Mouse (Mus musculus) hindbrain, embryonic 15.5 days (tissue): ENCODE data around the gene Pfn3. TPM values are rescaled to one million over a fixed set of nuclear protein-coding genes. Genes with fewer than 3 reads are reported as not detected.
A peak's percentile ranks its signal among the peaks of the same experiment; 100 is the strongest.

Experiments used
- ATAC-seq: fragments of 200-750 bp; cut with Nextera tagmentation; 2 replicates; pipeline ENCODE4 v1.8.0; 2017; ENCODE audit warnings: low read depth, moderate number of reproducible peaks, moderate TSS enrichment; ENCODE audit not compliant: low FRiP score
- H3K27ac ChIP-seq: fragments of 300-500 bp; sonication (generic); replicated peaks from 2 replicates; pipeline ENCODE4 v1.5.1; 2015; ENCODE audit warnings: mild to moderate bottlenecking, inconsistent platforms
- H3K27me3 ChIP-seq: fragments of 300-500 bp; sonication (generic); 2 replicates; pipeline ENCODE4 v1.6.1; 2015; ENCODE audit warnings: control low read depth, inconsistent platforms
- H3K36me3 ChIP-seq: fragments of 300-500 bp; sonication (generic); 2 replicates; pipeline ENCODE4 v1.6.1; 2015; ENCODE audit warnings: control low read depth, inconsistent platforms
- H3K4me1 ChIP-seq: fragments of 300-500 bp; sonication (generic); replicated peaks from 2 replicates; pipeline ENCODE4 v1.6.1; 2015; ENCODE audit warnings: control low read depth, inconsistent platforms
- H3K4me2 ChIP-seq: fragments of 300-500 bp; sonication (generic); 2 replicates; pipeline ENCODE4 v1.6.1; 2015; ENCODE audit warnings: moderate library complexity, mild to moderate bottlenecking, inconsistent platforms
- H3K4me3 ChIP-seq: fragments of 300-500 bp; sonication (generic); 2 replicates; pipeline ENCODE4 v1.5.1; 2015; ENCODE audit warnings: mild to moderate bottlenecking, inconsistent platforms
- H3K9ac ChIP-seq: fragments of 300-500 bp; sonication (generic); 2 replicates; pipeline ENCODE4 v1.6.1; 2015; ENCODE audit warnings: inconsistent platforms
- H3K9me3 ChIP-seq: fragments of 300-500 bp; sonication (generic); 2 replicates; pipeline ENCODE4 v1.6.1; 2016; ENCODE audit warnings: control low read depth, inconsistent platforms
- WGBS: fragments of 180-500 bp; shearing (Covaris S2); methylation state at CpG from one replicate; pipeline ENCODE4 v1.1.7; 2015; 5-methylcytosine and 5-hydroxymethylcytosine counted together
- microRNA-seq: library from miRNA; unstranded; fragments of <30 nt; microRNA quantifications from one replicate; pipeline ENCODE4, GENCODE M21; 2016
- polyA plus RNA-seq: library from polyadenylated mRNA; unstranded; fragments of >200 nt; fragmentation: Nextera tagmentation; extraction: Ambion mirVana; gene quantifications from 2 replicates; pipeline ENCODE4 v1.2.1, GENCODE M21; 2015

Gene Pfn3
- polyA plus RNA-seq, 1 experiment from 2014 or later, result 1.1 TPM

- Histone ChIP-seq H3K4me2 (no peak overlapping the region), H3K4me1 (no peaks in the 10 kb centered on the region), H3K27me3 (peaks cover 47% of the 10 kb centered on the region), H3K9ac (no peak overlapping the region), H3K27ac (no peak overlapping the region), H3K36me3 (no peaks in the 10 kb centered on the region), H3K4me3 (no peak overlapping the region), H3K9me3 (no peaks in the 10 kb centered on the region)
- ATAC-seq, result no peak
- WGBS, result 63% methylated on average over 2 of the region's 2 CpGs
These were observed 39.2 kb downstream of the Pfn3 start for GRCm38 (mm10) chr13:55375877-55376276.

GRCm38 (mm10) chr13:55374206-55374924 lies 40.7 kb downstream of the Pfn3 start:
- no peak overlapping the region for H3K4me3 ChIP-seq
- H3K36me3 ChIP-seq, result no peaks in the 10 kb centered on the region
- H3K9ac ChIP-seq, result no peak overlapping the region
- no peak overlapping the region for H3K27ac ChIP-seq
- 74% methylated on average over 6 of the region's 6 CpGs for WGBS
- no peak overlapping the region for H3K4me2 ChIP-seq
- peaks cover 38% of the 10 kb centered on the region for H3K27me3 ChIP-seq
- no peaks in the 10 kb centered on the region for H3K9me3 ChIP-seq
- ATAC-seq, result no peak
- H3K4me1 ChIP-seq, result no peaks in the 10 kb centered on the region

- peaks cover 17% of the 10 kb centered on the region; the same call in 1 of the 2 replicates for H3K27me3 ChIP-seq
- no peak overlapping the region for H3K4me2 ChIP-seq
- no peak overlapping the region for H3K4me3 ChIP-seq
- no peak overlapping the region for H3K9ac ChIP-seq
- no peaks in the 10 kb centered on the region for H3K4me1 ChIP-seq
- no peak for ATAC-seq
- H3K27ac ChIP-seq, result no peak overlapping the region
- H3K36me3 ChIP-seq, result no peaks in the 10 kb centered on the region
- no peaks in the 10 kb centered on the region for H3K9me3 ChIP-seq
- 47% methylated on average over 5 of the region's 5 CpGs for WGBS
These were observed 43.3 kb downstream of the Pfn3 start for GRCm38 (mm10) chr13:55371740-55372139.

GRCm38 (mm10) chr13:55371007-55371681 lies 43.9 kb downstream of the Pfn3 start:
- Histone ChIP-seq H3K27ac (no peak overlapping the region), H3K4me2 (no peak overlapping the region), H3K36me3 (no peaks in the 10 kb centered on the region), H3K4me1 (no peaks in the 10 kb centered on the region), H3K9me3 (no peaks in the 10 kb centered on the region), H3K9ac (no peak overlapping the region), H3K27me3 (0 out of 2 replicates have a peak, but pooled peaks cover 13% of the 10 kb centered on the region), H3K4me3 (no peak overlapping the region)
- 69% methylated on average over 8 of the region's 8 CpGs for WGBS
- no peak for ATAC-seq

DNA sequence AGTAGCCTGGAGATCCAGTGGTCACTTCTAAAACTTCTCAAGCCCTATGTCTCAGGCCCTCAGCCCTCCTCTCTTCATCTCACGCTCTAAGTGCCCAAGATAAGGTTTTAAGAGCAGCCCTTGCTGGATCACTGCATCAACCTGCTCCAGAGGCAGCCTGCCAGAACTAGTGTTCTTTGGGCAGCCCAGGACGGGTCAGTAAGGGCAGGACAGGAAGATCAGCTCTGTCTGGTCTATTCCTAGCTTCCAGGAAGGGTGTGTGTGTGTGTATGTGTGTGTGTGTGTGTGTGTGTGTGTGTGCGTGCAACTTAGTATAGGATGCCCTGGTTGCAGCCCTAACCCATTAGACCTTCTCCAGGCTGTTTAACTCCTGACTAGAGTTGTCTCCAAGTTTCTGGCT lies 44.8 kb downstream of the Pfn3 start:
- Histone ChIP-seq H3K4me3 (no peak overlapping the region), H3K9ac (no peak overlapping the region), H3K4me1 (no peaks in the 10 kb centered on the region), H3K4me2 (no peak overlapping the region), H3K27me3 (0 out of 2 replicates have a peak, but pooled peaks cover 11% of the 10 kb centered on the region), H3K27ac (no peak overlapping the region), H3K36me3 (no peaks in the 10 kb centered on the region), H3K9me3 (no peaks in the 10 kb centered on the region)
- 0 out of 2 replicates have a peak, but pooled peaks have one; percentile 15 for ATAC-seq
- 67% methylated on average over 3 of the region's 3 CpGs for WGBS

GRCm38 (mm10) chr13:55369531-55370114 lies 45.4 kb downstream of the Pfn3 start, which contains the start of gene Rgs14:
Gene Rgs14, plus strand, starts transcription at chr13:55369732.
- no peak within 1 kb of the TSS for H3K27ac ChIP-seq
- ATAC-seq, result 0 out of 2 replicates have a peak, but pooled peaks have one; percentile 23
- no peaks in the 10 kb centered on the region for H3K36me3 ChIP-seq
- H3K4me2 ChIP-seq, result peak within 1 kb of the TSS; percentile 19; the same call in 1 of the 2 replicates
- H3K27me3 ChIP-seq, result 0 out of 2 replicates have a peak, but pooled peaks cover 8% of the 10 kb centered on the region
- 67% methylated on average over 13 of the region's 13 CpGs for WGBS
- H3K4me1 ChIP-seq, result no peaks in the 10 kb centered on the region
- no peak within 1 kb of the TSS for H3K4me3 ChIP-seq
- H3K9me3 ChIP-seq, result no peaks in the 10 kb centered on the region
- no peak within 1 kb of the TSS for H3K9ac ChIP-seq

- Histone ChIP-seq H3K9ac (no peak overlapping the region), H3K9me3 (no peaks in the 10 kb centered on the region), H3K36me3 (no peaks in the 10 kb centered on the region), H3K27me3 (0 out of 2 replicates have a peak, but pooled peaks cover 6% of the 10 kb centered on the region), H3K27ac (no peak overlapping the region), H3K4me3 (no peak overlapping the region), H3K4me2 (no peak overlapping the region), H3K4me1 (no peaks in the 10 kb centered on the region)
- 78% methylated on average over 7 of the region's 7 CpGs for WGBS
- no peak for ATAC-seq
These were observed 46.6 kb downstream of the Pfn3 start for GRCm38 (mm10) chr13:55368401-55368800.

Small RNAs within 50 kb of the gene (microRNA-seq; reads per million reads assigned to microRNA genes)
- gene Mir6943, result not detected

Other genes starting within 250 kb of the Pfn3 start
- gene Nsd1, start 205.4 kb downstream of the Pfn3 start, polyA plus RNA-seq, result 49.1 and 58.4 TPM in 2 replicates
- gene Prelid1, start 94.7 kb downstream of the Pfn3 start, polyA plus RNA-seq, result 338 and 343 TPM in 2 replicates
- gene Rab24, start 93.3 kb downstream of the Pfn3 start, polyA plus RNA-seq, result 103 and 108 TPM in 2 replicates
- gene Mxd3, start 85.4 kb downstream of the Pfn3 start, polyA plus RNA-seq, result 11.3 and 14.4 TPM in 2 replicates
- gene Lman2, start 52.4 kb downstream of the Pfn3 start, polyA plus RNA-seq, result 49.5 and 50.1 TPM in 2 replicates
- gene Rgs14, start 45.5 kb downstream of the Pfn3 start, polyA plus RNA-seq, result 0.29 and 0.41 TPM in 2 replicates
- gene Slc34a1, start 17.0 kb downstream of the Pfn3 start, polyA plus RNA-seq, result 0.04 and 0.17 TPM in 2 replicates
- gene F12, start 11.6 kb upstream of the Pfn3 start, polyA plus RNA-seq, result 0.17 and 0.66 TPM in 2 replicates
- 38.2 and 40.7 TPM in 2 replicates for gene Grk6, start 29.8 kb upstream of the Pfn3 start, polyA plus RNA-seq
- gene Prr7, start 49.0 kb upstream of the Pfn3 start, polyA plus RNA-seq, result 4.6 and 5.1 TPM in 2 replicates
- 498 and 572 TPM in 2 replicates for gene Dbn1, start 72.9 kb upstream of the Pfn3 start, polyA plus RNA-seq
- 158 and 171 TPM in 2 replicates for gene Pdlim7, start 98.4 kb upstream of the Pfn3 start, polyA plus RNA-seq
- 5.2 and 5.3 TPM in 2 replicates for gene Dok3, start 114.1 kb upstream of the Pfn3 start, polyA plus RNA-seq
- 54.5 and 58.8 TPM in 2 replicates for gene Ddx41, start 121.4 kb upstream of the Pfn3 start, polyA plus RNA-seq
- 52.9 and 54.8 TPM in 2 replicates for gene Fam193b, start 155.9 kb upstream of the Pfn3 start, polyA plus RNA-seq
- 98.0 and 101 TPM in 2 replicates for gene Tmed9, start 158.5 kb upstream of the Pfn3 start, polyA plus RNA-seq
- 44.8 and 46.0 TPM in 2 replicates for gene B4galt7, start 184.7 kb upstream of the Pfn3 start, polyA plus RNA-seq
- 98.6 and 103 TPM in 2 replicates for gene Caml, start 207.8 kb upstream of the Pfn3 start, polyA plus RNA-seq
- gene Ddx46, start 219.8 kb upstream of the Pfn3 start, polyA plus RNA-seq, result 23.9 and 24.1 TPM in 2 replicates